Mouse (Mus musculus) Muller cell, postnatal 12 days (primary cell): ENCODE measurements at regions not wholly inside any gene's neighbourhood (a gene's known extent, or its start where the extent isn't known, plus 50 kb on each side); places are given as distances from the start of the nearest gene placed in this dataset.
"Not testable (repeated sequence)": the region's sequence is repeated elsewhere in the genome, so short reads cannot be mapped to it uniquely, and the experiment has no call there.

ENCODE experiments used
- DNase-seq: peaks from one replicate; pipeline ENCODE4 v3.0.0-alpha.2; 2015; ENCODE audit errors: inconsistent ontology term

- DNase-seq: peak; percentile 85
Observed at GRCm38 (mm10) chr12:47164031-47164717, 345.4 kb upstream of the Nova1 start.

GRCm38 (mm10) chr12:47163171-47163570 lies 344.4 kb upstream of the Nova1 start:
- DNase-seq: peak; percentile 57

- peak; percentile 26 for DNase-seq
Observed at GRCm38 (mm10) chr12:47162624-47163151, 344.0 kb upstream of the Nova1 start.

GRCm38 (mm10) chr12:47160626-47161025 lies 341.9 kb upstream of the Nova1 start:
- no peak for DNase-seq

GRCm38 (mm10) chr12:47155916-47156315 lies 337.2 kb upstream of the Nova1 start:
- DNase-seq: not testable (repeated sequence)

- DNase-seq: no peak
Observed at GRCm38 (mm10) chr12:47140677-47141076, 321.9 kb upstream of the Nova1 start.

- no peak for DNase-seq
Observed at GRCm38 (mm10) chr12:47129821-47130220, 311.1 kb upstream of the Nova1 start.

GRCm38 (mm10) chr12:47128596-47128995 lies 309.9 kb upstream of the Nova1 start:
- no peak for DNase-seq

- DNase-seq: no peak
Observed at GRCm38 (mm10) chr12:47121426-47121825, 302.7 kb upstream of the Nova1 start.

- peak; percentile 11 for DNase-seq
Observed at GRCm38 (mm10) chr12:47117504-47117903, 298.8 kb upstream of the Nova1 start.

GRCm38 (mm10) chr12:47089234-47089633 lies 270.5 kb upstream of the Nova1 start:
- no peak for DNase-seq

GRCm38 (mm10) chr12:47074961-47075360 lies 256.2 kb upstream of the Nova1 start:
- DNase-seq: no peak

GRCm38 (mm10) chr12:47052474-47052873 lies 233.7 kb upstream of the Nova1 start:
- DNase-seq: no peak

- no peak for DNase-seq
Observed at GRCm38 (mm10) chr12:47020810-47021348, 202.2 kb upstream of the Nova1 start.

- peak; percentile 69 for DNase-seq
Observed at GRCm38 (mm10) chr12:46992343-46992742, 173.6 kb upstream of the Nova1 start.

- DNase-seq: no peak
Observed at GRCm38 (mm10) chr12:46988972-46989371, 170.2 kb upstream of the Nova1 start.

GRCm38 (mm10) chr12:46950223-46950779 lies 131.6 kb upstream of the Nova1 start:
- DNase-seq: no peak

GRCm38 (mm10) chr12:46945707-46946106 lies 127.0 kb upstream of the Nova1 start:
- no peak for DNase-seq

- peak; percentile 66 for DNase-seq
Observed at GRCm38 (mm10) chr12:46931086-46931485, 112.4 kb upstream of the Nova1 start.

- no peak for DNase-seq
Observed at GRCm38 (mm10) chr12:46917286-46917685, 98.6 kb upstream of the Nova1 start.

- no peak for DNase-seq
Observed at GRCm38 (mm10) chr12:46878164-46878563, 59.4 kb upstream of the Nova1 start.

GRCm38 (mm10) chr12:46870130-46870529 lies 51.4 kb upstream of the Nova1 start:
- peak; percentile 45 for DNase-seq
